Mouse (Mus musculus) megakaryocyte-erythroid progenitor cell, adult 5-6 weeks (primary cell): ENCODE results near the gene Gcnt1. TPM values are rescaled to one million over a fixed set of nuclear protein-coding genes. Genes with fewer than 3 reads are reported as not detected.

Source experiments
- ATAC-seq: replicated peaks from 2 replicates; pipeline ENCODE4 v1.8.0; 2016; ENCODE audit warnings: mild to moderate bottlenecking, inconsistent platforms; ENCODE audit not compliant: severe bottlenecking, poor library complexity, low FRiP score, low TSS enrichment
- total RNA-seq, 2 experiments: library from RNA; stranded (forward) in 1 of 2; stranded (reverse) in 1 of 2; fragments of 200-1000, 215-1000 nt in 1 of 2; fragments of >200 nt in 1 of 2; fragmentation: Nextera tagmentation in 1 of 2; gene quantifications; 2 replicates each; pipeline ENCODE4 v1.2.3; 2014 to 2017

Gene Gcnt1
- total RNA-seq, 2 experiments from 2014 or later: 18.0 to 26.0 TPM

- ATAC-seq: peak; percentile 93
These were observed 37.9 kb downstream of the Gcnt1 start for GRCm38 (mm10) chr19:17334644-17335333.

GRCm38 (mm10) chr19:17333043-17333442 lies 39.6 kb downstream of the Gcnt1 start:
- ATAC-seq: no peak

DNA sequence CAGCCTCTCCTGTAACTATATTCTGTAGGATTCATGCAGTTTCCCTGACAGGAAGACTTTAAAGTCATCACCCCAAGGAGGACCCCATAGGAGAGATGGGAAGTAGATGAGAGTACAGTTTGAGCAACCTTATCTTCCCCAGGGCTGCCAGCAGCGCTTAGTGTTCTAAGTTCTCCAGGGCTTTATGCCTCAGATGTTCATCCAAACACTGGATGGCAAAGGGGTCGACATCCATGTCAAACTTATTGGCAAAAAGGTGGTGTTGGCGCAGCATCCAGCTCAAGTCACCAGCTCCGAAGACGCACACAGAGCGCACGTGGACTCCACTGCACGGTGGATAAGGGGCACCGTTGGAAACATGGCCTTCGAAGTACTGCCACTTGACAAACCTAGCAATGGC lies 43.7 kb downstream of the Gcnt1 start:
- ATAC-seq: no peak

DNA sequence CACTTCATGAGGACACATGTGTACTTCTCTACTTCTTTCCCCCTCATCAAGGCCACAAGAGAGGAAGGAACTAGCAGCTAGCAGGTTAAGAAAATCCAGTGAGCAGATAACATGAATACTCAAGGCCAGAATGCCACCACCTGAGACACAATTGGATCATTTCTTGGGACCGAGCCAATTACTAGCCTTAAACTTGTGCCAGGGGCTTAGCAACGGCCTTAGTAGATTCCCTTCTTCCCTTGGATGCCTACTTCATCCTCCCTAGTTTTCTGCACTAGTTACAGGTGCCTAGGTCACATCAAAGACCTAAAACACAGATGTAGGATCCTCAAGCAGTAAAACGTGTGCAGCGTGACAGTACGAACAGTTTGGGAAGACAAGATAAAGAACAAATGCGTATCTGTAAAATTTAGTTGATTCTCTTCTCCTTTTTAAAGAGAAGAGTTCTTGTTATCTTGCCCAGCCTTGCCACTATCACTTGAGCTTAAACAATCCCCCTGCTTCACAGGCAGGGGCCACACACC lies 44.7 kb downstream of the Gcnt1 start:
- ATAC-seq: peak; percentile 56

DNA sequence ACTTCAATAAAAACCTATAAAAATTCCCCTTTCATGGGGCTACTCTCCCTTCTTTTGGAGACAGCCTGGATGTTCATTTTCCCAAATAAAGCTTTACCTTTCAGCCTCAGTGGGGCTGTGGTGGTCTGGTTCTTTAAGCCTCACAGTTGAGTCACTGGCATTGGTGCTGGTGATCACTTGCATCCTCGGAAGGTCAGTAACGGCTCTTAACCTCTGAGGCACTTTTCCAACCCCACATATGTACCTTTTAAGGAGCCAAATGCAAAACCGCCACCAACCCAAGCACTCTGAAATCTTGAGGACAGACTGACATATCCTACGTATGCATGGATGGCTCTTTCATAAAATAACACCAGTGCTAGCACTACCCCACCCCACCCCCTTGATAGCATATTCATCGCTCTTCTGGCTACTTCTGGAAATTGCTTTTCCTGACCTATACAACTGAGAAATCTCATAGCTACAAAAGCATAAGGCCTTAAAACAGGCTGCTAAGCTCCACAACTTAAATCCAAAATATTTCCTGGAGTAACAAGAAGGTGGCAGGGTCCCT lies 48.9 kb downstream of the Gcnt1 start:
- peak; percentile 22 for ATAC-seq

GRCm38 (mm10) chr19:17323006-17323688 lies 49.5 kb downstream of the Gcnt1 start:
- peak; percentile 97 for ATAC-seq

DNA sequence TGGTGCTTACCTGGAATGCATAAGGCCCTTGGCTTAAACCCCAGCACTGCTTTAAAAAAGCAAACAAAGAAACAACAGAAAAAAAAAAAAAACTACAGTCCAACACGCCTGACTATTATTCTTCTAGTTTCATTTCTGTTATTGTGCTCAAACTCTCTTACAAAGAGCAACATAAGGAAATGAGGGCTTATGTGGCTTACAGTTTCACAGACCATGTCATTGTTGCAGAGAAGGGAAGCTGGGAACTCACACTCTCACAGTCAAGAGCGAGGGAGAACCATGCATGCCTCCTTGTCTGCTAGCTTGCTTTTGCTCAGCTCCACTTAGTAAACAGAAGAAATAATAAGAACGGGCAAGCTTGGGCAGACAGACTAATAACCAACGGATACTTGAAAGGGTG lies 52.9 kb downstream of the Gcnt1 start:
- ATAC-seq: no peak

DNA sequence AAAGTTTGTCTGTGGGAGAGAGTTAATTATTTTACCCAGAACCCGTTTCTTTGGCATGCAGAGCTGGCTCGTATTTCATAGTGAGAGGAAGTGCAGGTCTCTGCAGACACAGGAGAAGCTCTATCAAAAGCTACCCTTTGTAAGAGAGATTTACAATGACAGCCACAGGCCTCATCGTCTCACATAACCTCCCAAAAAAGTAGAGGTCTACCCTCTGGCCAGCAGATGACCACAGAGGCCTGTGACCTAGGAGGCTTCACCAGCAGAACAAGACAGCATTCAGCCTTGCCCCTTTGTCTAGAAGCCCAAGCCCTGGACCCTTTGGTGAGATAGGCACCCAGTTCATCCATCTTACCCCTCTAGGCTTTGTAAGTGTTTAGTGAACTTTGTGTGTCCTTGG lies 53.9 kb downstream of the Gcnt1 start:
- no peak for ATAC-seq

GRCm38 (mm10) chr19:17316311-17317003 lies 56.2 kb downstream of the Gcnt1 start:
- ATAC-seq: no peak

DNA sequence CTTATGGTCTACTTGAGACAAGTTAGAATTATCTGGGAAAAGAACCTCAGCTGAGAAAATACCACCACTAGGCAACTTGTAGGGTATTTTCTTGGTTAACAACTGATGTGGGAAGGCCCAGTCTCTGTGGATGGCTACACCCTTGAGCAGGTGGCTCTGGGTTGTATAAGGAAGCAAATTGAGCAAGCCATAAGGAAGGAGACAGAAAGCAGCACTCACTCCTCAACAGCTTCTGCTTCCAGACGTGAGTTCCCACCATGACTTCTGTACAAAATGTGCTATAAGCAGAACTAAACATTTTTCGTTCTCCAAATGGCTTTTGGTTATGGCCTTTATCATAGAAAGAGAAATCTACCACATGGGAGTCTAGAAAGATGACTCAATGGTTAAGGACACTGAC lies 58.2 kb downstream of the Gcnt1 start:
- ATAC-seq: no peak

GRCm38 (mm10) chr19:17313766-17314165 lies 58.9 kb downstream of the Gcnt1 start:
- ATAC-seq: no peak

- ATAC-seq: no peak
These were observed 59.9 kb downstream of the Gcnt1 start for GRCm38 (mm10) chr19:17312671-17313180.

GRCm38 (mm10) chr19:17311501-17311900 lies 61.1 kb downstream of the Gcnt1 start:
- ATAC-seq: 0 out of 2 replicates have a peak, but pooled peaks have one; percentile 47

DNA sequence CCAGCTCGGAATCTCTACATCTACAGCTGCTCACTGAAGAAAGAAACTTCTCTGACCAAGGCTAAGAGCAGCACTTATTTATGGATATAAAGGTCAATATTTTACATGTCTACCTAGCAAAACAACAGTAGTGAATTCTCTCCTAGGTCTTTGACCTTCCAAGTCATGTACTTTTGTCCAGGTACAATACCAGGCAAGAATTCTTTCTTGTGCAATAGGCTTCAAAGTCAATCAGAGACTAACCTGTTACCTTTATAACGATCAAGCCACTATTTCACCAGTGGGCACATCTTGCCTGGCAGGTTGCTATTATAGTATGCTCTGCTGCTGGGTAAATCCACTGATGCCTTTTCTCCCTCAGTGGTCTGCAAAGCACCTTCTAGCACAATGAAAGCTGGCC lies 61.6 kb downstream of the Gcnt1 start:
- no peak for ATAC-seq

GRCm38 (mm10) chr19:17296081-17296480 lies 76.6 kb downstream of the Gcnt1 start:
- ATAC-seq: peak; percentile 73

GRCm38 (mm10) chr19:17295211-17295766 lies 77.4 kb downstream of the Gcnt1 start:
- ATAC-seq: no peak

DNA sequence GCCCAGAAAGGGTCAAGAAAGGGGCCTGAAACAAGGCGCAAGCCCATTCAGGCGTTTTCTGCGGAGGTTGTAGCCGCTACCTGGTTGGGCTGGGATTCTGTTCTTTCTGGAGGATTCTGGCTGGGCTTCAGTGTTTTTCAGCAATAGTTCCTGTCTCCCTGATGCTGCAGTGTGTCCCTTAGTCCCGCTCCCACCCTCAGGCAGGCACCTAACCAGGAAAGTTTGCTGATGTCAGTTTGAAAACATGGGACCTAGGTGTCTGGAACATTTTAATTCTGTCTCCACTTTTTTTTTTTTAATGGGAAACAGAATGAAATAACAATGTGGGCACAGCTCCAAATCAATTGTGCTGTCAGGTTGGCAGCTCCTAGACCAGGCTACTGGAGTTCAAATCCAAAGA lies 78.5 kb downstream of the Gcnt1 start:
- ATAC-seq: no peak

DNA sequence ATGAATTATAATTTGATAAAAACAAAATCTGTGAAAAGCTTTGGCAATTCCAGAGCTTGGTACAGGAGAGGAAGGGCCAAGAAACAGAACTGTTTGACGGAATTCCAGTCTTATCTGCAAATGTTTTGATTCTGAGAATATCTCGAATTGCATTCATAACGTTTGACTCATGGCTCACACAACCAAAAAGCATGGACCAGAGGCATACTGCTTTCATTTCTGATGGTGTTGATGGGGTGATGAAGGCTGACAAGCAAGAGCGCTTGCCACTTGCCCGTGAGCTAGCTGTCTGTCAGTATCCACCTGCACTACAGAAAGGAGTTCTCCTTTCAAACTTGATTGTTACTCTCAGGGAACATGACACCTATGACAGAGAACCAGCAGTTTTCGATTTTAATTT lies 83.1 kb downstream of the Gcnt1 start:
- no peak for ATAC-seq

DNA sequence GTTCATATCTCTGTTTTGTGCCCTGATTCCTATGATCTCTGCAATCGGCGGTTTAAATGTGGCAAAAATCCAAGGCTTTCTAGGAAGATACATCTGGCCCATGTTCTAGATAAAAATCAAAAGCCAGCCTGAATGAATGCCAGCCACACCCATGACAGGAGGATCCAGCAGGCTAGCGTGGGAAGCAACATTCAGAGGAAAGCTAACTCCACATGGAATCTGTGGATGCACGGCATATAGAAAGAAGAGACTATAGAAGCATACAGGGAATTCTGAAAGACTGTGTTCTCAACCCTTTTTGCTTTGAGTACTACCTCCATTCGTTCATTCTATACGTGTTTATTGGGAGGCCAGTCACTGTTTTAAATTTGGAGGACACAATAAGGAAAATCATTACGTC lies 86.6 kb downstream of the Gcnt1 start:
- no peak for ATAC-seq

- ATAC-seq: no peak
These were observed 89.3 kb downstream of the Gcnt1 start for GRCm38 (mm10) chr19:17283317-17283716.
